9 mouse cellular contexts compared by ENCODE assay signal in the genomic region with DNA sequence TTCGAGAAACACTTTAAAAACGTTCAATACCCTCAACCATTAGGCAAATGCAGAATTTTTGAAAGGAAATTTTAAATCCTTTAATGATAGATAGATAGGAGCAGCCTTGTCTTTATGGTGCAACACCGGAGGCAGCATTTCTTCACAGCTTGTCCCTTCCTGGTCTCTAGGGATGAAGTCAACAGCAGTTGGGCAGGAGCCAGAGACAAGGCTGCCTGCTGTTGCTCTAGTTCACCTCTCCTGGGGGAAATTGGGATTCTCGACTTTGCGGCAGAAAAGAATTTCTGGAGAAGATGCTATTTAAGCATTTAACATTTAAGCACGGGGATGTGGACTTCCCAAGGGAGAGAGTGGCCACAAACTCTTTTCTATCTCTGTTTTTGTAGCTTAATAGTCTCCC.
DNase-seq lines count a peak whose midpoint lies in the region.
"Had no signal": no experiment of that assay in that cellular context is flagged by ENCODE, and none has a peak within 500 bp of the region (broad histone marks: within the 10 kb centered on the region; RNA-seq: fewer than 3 reads in every experiment).

No protein-coding gene starts in this region.

- intact Hi-C loops in heart, postnatal 36 days (cut with DNase I): no loop called here

- DNase-seq in kidney, postnatal 36 days: peak; percentile 15 to 41
- no peak for DNase-seq in kidney, adult 8-10 months
- DNase-seq in adrenal gland, postnatal 25 days: peak; percentile 23
- peak; percentile 17 for DNase-seq in gastrocnemius, adult 8-10 months (ENCODE audit: low spot score in 2 of 2)
- DNase-seq in heart, postnatal 36 days: peak; percentile 30 to 48
- no peak for DNase-seq in left cerebral cortex, adult 8-10 months (ENCODE audit: low spot score in 2 of 2)
- no peak for DNase-seq in layer of hippocampus, postnatal 14 days (ENCODE audit: low spot score in 2 of 2)
- DNase-seq: liver, postnatal 0 days; right cerebral cortex, adult 18-20 months had no signal

Comparison
In these comparisons a context has a peak if more than half of its experiments do, and no peak if none do; other contexts are left out.
1. DNase-seq: peak in kidney, postnatal 36 days (2 of 2), adrenal gland, postnatal 25 days (single experiment), gastrocnemius, adult 8-10 months (2 of 2) and heart, postnatal 36 days (2 of 2); none in kidney, adult 8-10 months (0 of 2), left cerebral cortex, adult 8-10 months (0 of 2) and layer of hippocampus, postnatal 14 days (0 of 2).